Mouse (Mus musculus): ENCODE data around the gene 9130213A22Rik. TPM values are rescaled to one million over a fixed set of nuclear protein-coding genes. Genes with fewer than 3 reads are reported as not detected.

9130213A22Rik gene
- polyA plus RNA-seq, 1 experiment from 2014 or later: 0.27 TPM

- Histone ChIP-seq H3K4me3 (peak overlapping the region; percentile 67), H3K36me3 (replicated peaks) (no peaks in the 10 kb centered on the region), H3K4me1 (peaks cover 60% of the 10 kb centered on the region), H3K27me3 (replicated peaks) (peaks cover 11% of the 10 kb centered on the region), H3K9ac (peak overlapping the region; percentile 60), H3K4me2 (peak overlapping the region; percentile 88), H3K9me3 (no peaks in the 10 kb centered on the region), H3K27ac (peak overlapping the region; percentile 68; the same call in 1 of the 2 replicates)
- WGBS: 1% methylated on average over 31 of the region's 32 CpGs
- no peak for ATAC-seq (replicated peaks)
Measured at GRCm38 (mm10) chr11:69121741-69122335, 551 bp downstream of the 9130213A22Rik start.

GRCm38 (mm10) chr11:69121001-69121740, 1.2 kb downstream of the 9130213A22Rik start:
- WGBS: under 1% methylated on average over 33 of the region's 33 CpGs
- peaks cover 59% of the 10 kb centered on the region for H3K4me1 ChIP-seq

GRCm38 (mm10) chr11:69120221-69121000, 2.0 kb downstream of the 9130213A22Rik start, which contains the start of gene Hes7:
Gene Hes7 (plus strand): TSS chr11:69120404.
- 3% methylated on average over 27 of the region's 27 CpGs for WGBS
- peaks cover 53% of the 10 kb centered on the region for H3K4me1 ChIP-seq
- ATAC-seq (replicated peaks): no peak
- H3K27me3 ChIP-seq (replicated peaks): peaks cover 11% of the 10 kb centered on the region
- H3K9me3 ChIP-seq: no peaks in the 10 kb centered on the region
- no peak within 1 kb of the TSS for H3K27ac ChIP-seq
- H3K4me2 ChIP-seq: peak within 1 kb of the TSS; percentile 88
- no peaks in the 10 kb centered on the region for H3K36me3 ChIP-seq (replicated peaks)
- H3K9ac ChIP-seq: peak within 1 kb of the TSS; percentile 60
- peak within 1 kb of the TSS; percentile 67 for H3K4me3 ChIP-seq

More at GRCm38 (mm10) chr11:69121001-69121740, 1.2 kb downstream of the 9130213A22Rik start:
- H3K36me3 ChIP-seq (replicated peaks): no peaks in the 10 kb centered on the region
- H3K27me3 ChIP-seq (replicated peaks): peaks cover 11% of the 10 kb centered on the region
- H3K4me2 ChIP-seq: peak overlapping the region; percentile 88
- no peak overlapping the region for H3K27ac ChIP-seq
- no peaks in the 10 kb centered on the region for H3K9me3 ChIP-seq
- no peak for ATAC-seq (replicated peaks)
- H3K4me3 ChIP-seq: peak overlapping the region; percentile 67
- H3K9ac ChIP-seq: peak overlapping the region; percentile 60

- 34% methylated on average over 14 of the region's 14 CpGs for WGBS
- no peak overlapping the region for H3K27ac ChIP-seq
- ATAC-seq (replicated peaks): no peak
- no peaks in the 10 kb centered on the region for H3K36me3 ChIP-seq (replicated peaks)
- no peaks in the 10 kb centered on the region for H3K9me3 ChIP-seq
- peak overlapping the region; percentile 67; the same call in 1 of the 2 replicates for H3K4me3 ChIP-seq
- H3K4me2 ChIP-seq: peak overlapping the region; percentile 88
- no peak overlapping the region for H3K9ac ChIP-seq
- H3K4me1 ChIP-seq: peaks cover 53% of the 10 kb centered on the region
- peaks cover 11% of the 10 kb centered on the region for H3K27me3 ChIP-seq (replicated peaks)
Measured at GRCm38 (mm10) chr11:69119446-69120155, 2.8 kb downstream of the 9130213A22Rik start.

GRCm38 (mm10) chr11:69118765-69119164, 3.6 kb downstream of the 9130213A22Rik start:
- ATAC-seq (replicated peaks): peak; percentile 17; the same call in 1 of the 2 replicates
- H3K27me3 ChIP-seq (replicated peaks): peaks cover 11% of the 10 kb centered on the region
- WGBS: under 1% methylated on average over 15 of the region's 15 CpGs
- H3K9ac ChIP-seq: 0 out of 2 replicates have a peak overlapping the region, but pooled peaks have one; percentile 21
- H3K9me3 ChIP-seq: no peaks in the 10 kb centered on the region
- no peaks in the 10 kb centered on the region for H3K36me3 ChIP-seq (replicated peaks)
- no peak overlapping the region for H3K27ac ChIP-seq
- H3K4me2 ChIP-seq: peak overlapping the region; percentile 88
- peak overlapping the region; percentile 53 for H3K4me3 ChIP-seq
- peaks cover 53% of the 10 kb centered on the region for H3K4me1 ChIP-seq

GRCm38 (mm10) chr11:69117737-69118695, 4.4 kb downstream of the 9130213A22Rik start:
- H3K9me3 ChIP-seq: no peaks in the 10 kb centered on the region
- H3K4me3 ChIP-seq: peak overlapping the region; percentile 53
- WGBS: under 1% methylated on average over 45 of the region's 45 CpGs
- no peak for ATAC-seq (replicated peaks)
- peaks cover 50% of the 10 kb centered on the region for H3K4me1 ChIP-seq
- peak overlapping the region; percentile 48 for H3K9ac ChIP-seq
- no peaks in the 10 kb centered on the region for H3K36me3 ChIP-seq (replicated peaks)
- H3K27me3 ChIP-seq (replicated peaks): peaks cover 11% of the 10 kb centered on the region
- peak overlapping the region; percentile 88 for H3K4me2 ChIP-seq
- H3K27ac ChIP-seq: peak overlapping the region; percentile 48

GRCm38 (mm10) chr11:69116843-69117242, 5.5 kb downstream of the 9130213A22Rik start:
- Histone ChIP-seq H3K36me3 (replicated peaks) (no peaks in the 10 kb centered on the region), H3K27me3 (replicated peaks) (peaks cover 11% of the 10 kb centered on the region), H3K9me3 (no peaks in the 10 kb centered on the region), H3K27ac (no peak overlapping the region), H3K4me3 (peak overlapping the region; percentile 53), H3K9ac (no peak overlapping the region; the same call in 1 of the 2 replicates), H3K4me2 (peak overlapping the region; percentile 88), H3K4me1 (peaks cover 47% of the 10 kb centered on the region)
- 47% methylated on average over 5 of the region's 5 CpGs for WGBS
- ATAC-seq (replicated peaks): no peak

- no peak for ATAC-seq (replicated peaks)
- Histone ChIP-seq H3K4me1 (peaks cover 31% of the 10 kb centered on the region), H3K9ac (no peak overlapping the region), H3K27ac (no peak overlapping the region), H3K27me3 (replicated peaks) (no peaks in the 10 kb centered on the region), H3K9me3 (no peaks in the 10 kb centered on the region), H3K4me3 (no peak overlapping the region), H3K4me2 (no peak overlapping the region), H3K36me3 (replicated peaks) (no peaks in the 10 kb centered on the region)
- 81% methylated on average over 3 of the region's 3 CpGs for WGBS
Measured at GRCm38 (mm10) chr11:69114621-69115020, 7.8 kb downstream of the 9130213A22Rik start.

- no peaks in the 10 kb centered on the region for H3K27me3 ChIP-seq (replicated peaks)
- H3K4me1 ChIP-seq: peaks cover 25% of the 10 kb centered on the region
- H3K9me3 ChIP-seq: no peaks in the 10 kb centered on the region
- no peak overlapping the region for H3K9ac ChIP-seq
- ATAC-seq (replicated peaks): no peak
- H3K4me2 ChIP-seq: no peak overlapping the region
- whole genome bisulfite sequencing: 69% methylated on average over 3 of the region's 3 CpGs
- H3K36me3 ChIP-seq (replicated peaks): peaks cover 6% of the 10 kb centered on the region
- H3K27ac ChIP-seq: no peak overlapping the region
- H3K4me3 ChIP-seq: no peak overlapping the region
Measured at GRCm38 (mm10) chr11:69114018-69114417, 8.4 kb downstream of the 9130213A22Rik start.

- Histone ChIP-seq H3K4me2 (peak overlapping the region; percentile 53), H3K9me3 (no peaks in the 10 kb centered on the region), H3K4me3 (0 out of 2 replicates have a peak overlapping the region, but pooled peaks have one; percentile 38), H3K36me3 (replicated peaks) (peaks cover 11% of the 10 kb centered on the region), H3K27me3 (replicated peaks) (no peaks in the 10 kb centered on the region), H3K4me1 (peaks cover 10% of the 10 kb centered on the region), H3K27ac (no peak overlapping the region), H3K9ac (no peak overlapping the region)
- 59% methylated on average over 4 of the region's 4 CpGs for WGBS
- no peak for ATAC-seq (replicated peaks)
Measured at GRCm38 (mm10) chr11:69111865-69112264, 10.5 kb downstream of the 9130213A22Rik start.
